20 mouse cellular contexts compared by ENCODE assay signal in the genomic region with DNA sequence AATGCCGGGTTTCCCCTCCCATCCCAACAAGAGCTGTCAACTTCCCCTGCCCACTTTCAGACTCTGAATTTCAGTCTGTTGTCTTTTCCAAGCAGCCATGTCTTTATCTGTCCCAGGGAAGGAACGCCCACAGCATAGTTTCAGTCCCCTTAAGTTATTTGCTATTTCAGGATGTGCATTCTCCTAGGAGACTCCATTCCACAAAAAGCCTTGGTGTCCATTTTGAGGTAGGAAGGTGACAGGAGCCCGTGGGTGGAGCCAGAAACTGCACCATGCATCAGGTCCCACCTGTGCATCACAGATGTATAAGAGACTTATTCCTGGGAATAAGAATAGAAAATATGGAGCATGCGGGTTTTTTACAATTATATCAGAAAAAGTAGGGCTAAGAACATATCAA.
DNase-seq lines count a peak whose midpoint lies in the region; ATAC-seq lines count a peak whose summit lies in the region.
"Had no signal": no experiment of that assay in that cellular context is flagged by ENCODE, and none has a peak within 500 bp of the region (broad histone marks: within the 10 kb centered on the region; RNA-seq: fewer than 3 reads in every experiment).

No protein-coding gene starts in this region.

- intact Hi-C loops in left cerebral cortex, postnatal 14 days (cut with DNase I): no loop called here
- intact Hi-C loops in left cerebral cortex, postnatal 10 days (cut with DNase I): no loop called here

- no peak for DNase-seq in frontal cortex, postnatal 25 days (ENCODE audit: low spot score in 2 of 2)
- DNase-seq in left cerebral cortex, postnatal 14 days (ENCODE audit: low spot score in 2 of 2): peak; percentile 15 to 34
- DNase-seq in left cerebral cortex, postnatal 10 days (ENCODE audit: extremely low spot score in 1 of 2, low spot score in 2 of 2): no peak
- DNase-seq in right cerebral cortex, adult 18-20 months: peak; percentile 5
- no peak for DNase-seq in right cerebral cortex, postnatal 14 days
- peak; percentile 17 to 34 for DNase-seq in right cerebral cortex, postnatal 36 days (ENCODE audit: low spot score in 2 of 2)
- no peak for DNase-seq in kidney, postnatal 10 days
- DNase-seq: adrenal gland, adult 8-10 months; adrenal gland, postnatal 25 days; cerebellum, adult 18-20 months; cerebellum, adult 9-10 months; cerebellum, postnatal 14 days; gastrocnemius, postnatal 25 days; heart, adult 18-20 months; heart, postnatal 10 days; heart, postnatal 36 days had no signal

- ATAC-seq in frontal cortex, adult (ENCODE audit: low TSS enrichment): peak; percentile 67
- ATAC-seq: activated CD4-positive, CD25-positive, alpha-beta regulatory T cell, adult 4 months; forebrain, embryonic 13.5 days; forebrain, embryonic 16.5 days had no signal

Comparison
In these comparisons a context has a peak if more than half of its experiments do, and no peak if none do; other contexts are left out.
1. DNase-seq: peak in left cerebral cortex, postnatal 14 days (2 of 2), right cerebral cortex, adult 18-20 months (single experiment) and right cerebral cortex, postnatal 36 days (2 of 2); none in frontal cortex, postnatal 25 days (0 of 2), left cerebral cortex, postnatal 10 days (0 of 2), right cerebral cortex, postnatal 14 days (single experiment) and kidney, postnatal 10 days (single experiment).